Mouse (Mus musculus) lung, adult 2 months (tissue): ENCODE measurements around the gene Gm20388.

Experiments used
- CTCF ChIP-seq: fragments of 200-500 bp; IDR thresholded peaks from 2 replicates; pipeline ENCODE4 v1.5.1; 2011; ENCODE audit warnings: mild to moderate bottlenecking, low read length, control low read depth; ENCODE audit not compliant: insufficient read depth
- POLR2A ChIP-seq: fragments of 200-500 bp; IDR thresholded peaks from 2 replicates; pipeline ENCODE4 v1.6.1; 2011; ENCODE audit warnings: low read depth, mild to moderate bottlenecking, control low read depth, low read length, borderline replicate concordance; ENCODE audit errors: extremely low read depth

DNA sequence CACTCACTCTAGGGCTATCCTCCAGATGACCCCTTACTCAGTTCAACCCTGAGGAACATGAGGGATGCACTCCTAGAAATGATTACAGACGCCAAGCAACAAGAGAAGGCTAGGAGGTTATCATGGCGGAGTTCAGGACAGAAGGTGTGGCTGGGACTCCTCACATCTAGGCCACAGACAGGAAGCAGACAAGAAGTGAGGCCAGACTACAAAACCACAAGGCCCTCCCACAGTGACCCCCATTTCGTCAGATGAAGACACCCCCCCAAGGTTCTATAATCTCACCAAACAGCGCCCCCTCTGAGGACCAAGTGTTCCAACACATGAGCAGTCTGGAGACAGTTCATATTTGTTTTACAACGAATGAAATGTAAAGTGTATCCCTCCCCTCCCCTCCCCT is 2286.7 kb downstream of the Gm20388 start:
- TF ChIP-seq CTCF (no peak), POLR2A (no peak)
